Mouse (Mus musculus) gastrocnemius, postnatal 25 days (tissue): ENCODE data around the gene Hsf2. TPM values are rescaled to one million over a fixed set of nuclear protein-coding genes. Genes with fewer than 3 reads are reported as not detected.
"Not testable (repeated sequence)": the region's sequence is repeated elsewhere in the genome, so short reads cannot be mapped to it uniquely, and the experiment has no call there.

Experiments
- DNase-seq: peaks from one replicate; pipeline ENCODE4 v3.0.0; 2022
- total RNA-seq, 2 experiments: library from RNA; stranded (reverse); gene quantifications; 1 replicate in 1 of 2; 2 replicates in 1 of 2; pipeline ENCODE4 v1.2.3; 2021

Gene Hsf2
- total RNA-seq, 2 experiments from 2014 or later = 23.0 to 29.8 TPM

- no peak for DNase-seq
Observed at GRCm38 (mm10) chr10:57531616-57532217, 45.5 kb downstream of the Hsf2 start.

- DNase-seq = peak; percentile 93
Observed at GRCm38 (mm10) chr10:57532218-57533101, 46.3 kb downstream of the Hsf2 start, which contains the start of gene Serinc1. Gene Serinc1, minus strand, starts transcription at chr10:57532530.

- not testable (repeated sequence) for DNase-seq
Observed at GRCm38 (mm10) chr10:57543890-57544289, 57.7 kb downstream of the Hsf2 start.

- no peak for DNase-seq
Observed at GRCm38 (mm10) chr10:57549631-57550030, 63.4 kb downstream of the Hsf2 start.

GRCm38 (mm10) chr10:57553719-57554118 is 67.5 kb downstream of the Hsf2 start:
- DNase-seq = no peak

- DNase-seq = no peak
Observed at GRCm38 (mm10) chr10:57557597-57557996, 71.4 kb downstream of the Hsf2 start.

Other genes with a start within 250 kb of the Hsf2 start
- 100 to 1,000 TPM; 144 to 171 TPM for gene Serinc1, start 46.1 kb downstream of the Hsf2 start, total RNA-seq
- gene Pkib, start 145.6 kb downstream of the Hsf2 start, total RNA-seq = not detected